Mouse (Mus musculus) liver, embryonic 13.5 days (tissue): ENCODE measurements around the gene Gm42878. TPM values are rescaled to one million over a fixed set of nuclear protein-coding genes. Genes with fewer than 3 reads are reported as not detected.

Experiments used
- ATAC-seq: fragments of 200-750 bp; cut with Nextera tagmentation; 2 replicates; pipeline ENCODE4 v1.8.0; 2017; ENCODE audit warnings: low read depth, mild to moderate bottlenecking, moderate number of reproducible peaks, moderate library complexity
- DNase-seq: peaks from one replicate; pipeline ENCODE4 v3.0.0; 2022
- H3K27ac ChIP-seq: fragments of 300-500 bp; sonication (generic); 2 replicates; pipeline ENCODE4 v1.5.1; 2015; ENCODE audit warnings: moderate library complexity, mild to moderate bottlenecking, inconsistent platforms
- H3K27me3 ChIP-seq: fragments of 300-500 bp; sonication (generic); 2 replicates; pipeline ENCODE4 v1.6.1; 2015; ENCODE audit warnings: mild to moderate bottlenecking, inconsistent platforms
- H3K36me3 ChIP-seq: fragments of 300-500 bp; sonication (generic); 2 replicates; pipeline ENCODE4 v1.6.1; 2015; ENCODE audit warnings: mild to moderate bottlenecking, inconsistent platforms
- H3K4me1 ChIP-seq: fragments of 300-500 bp; sonication (generic); replicated peaks from 2 replicates; pipeline ENCODE4 v1.6.1; 2015; ENCODE audit warnings: inconsistent platforms
- H3K4me2 ChIP-seq: fragments of 300-500 bp; sonication (generic); 2 replicates; pipeline ENCODE4 v1.6.1; 2015; ENCODE audit warnings: inconsistent platforms, mild to moderate bottlenecking, moderate library complexity
- H3K4me3 ChIP-seq: fragments of 300-500 bp; sonication (generic); replicated peaks from 2 replicates; pipeline ENCODE4 v1.5.1; 2015; ENCODE audit warnings: mild to moderate bottlenecking, inconsistent platforms
- H3K9ac ChIP-seq: fragments of 300-500 bp; sonication (generic); 2 replicates; pipeline ENCODE4 v1.6.1; 2015; ENCODE audit warnings: mild to moderate bottlenecking, inconsistent platforms
- H3K9me3 ChIP-seq: fragments of 300-500 bp; sonication (generic); replicated peaks from 2 replicates; pipeline ENCODE4 v1.6.1; 2016; ENCODE audit warnings: inconsistent platforms
- WGBS: fragments of 180-500 bp; shearing (Covaris S2); methylation state at CpG from one replicate; pipeline ENCODE4 v1.1.7; 2015; ENCODE audit not compliant: insufficient replicate concordance; 5-methylcytosine and 5-hydroxymethylcytosine counted together
- polyA plus RNA-seq: library from polyadenylated mRNA; unstranded; fragments of >200 nt; fragmentation: Nextera tagmentation; extraction: Ambion mirVana; gene quantifications from 2 replicates; pipeline ENCODE4 v1.2.1, GENCODE M21; 2015

Gene Gm42878
- polyA plus RNA-seq, 1 experiment from 2014 or later, result not detected

GRCm38 (mm10) chr5:121585005-121585404 lies 39.7 kb upstream of the Gm42878 start:
- no peak for ATAC-seq
- Histone ChIP-seq H3K9me3 (no peaks in the 10 kb centered on the region), H3K4me1 (peaks cover 48% of the 10 kb centered on the region), H3K4me2 (no peak overlapping the region), H3K27me3 (no peaks in the 10 kb centered on the region), H3K36me3 (peaks cover 6% of the 10 kb centered on the region), H3K4me3 (no peak overlapping the region), H3K27ac (peak overlapping the region; percentile 65), H3K9ac (no peak overlapping the region)
- 88% methylated on average over 10 of the region's 10 CpGs for WGBS
- DNase-seq, result no peak

DNA sequence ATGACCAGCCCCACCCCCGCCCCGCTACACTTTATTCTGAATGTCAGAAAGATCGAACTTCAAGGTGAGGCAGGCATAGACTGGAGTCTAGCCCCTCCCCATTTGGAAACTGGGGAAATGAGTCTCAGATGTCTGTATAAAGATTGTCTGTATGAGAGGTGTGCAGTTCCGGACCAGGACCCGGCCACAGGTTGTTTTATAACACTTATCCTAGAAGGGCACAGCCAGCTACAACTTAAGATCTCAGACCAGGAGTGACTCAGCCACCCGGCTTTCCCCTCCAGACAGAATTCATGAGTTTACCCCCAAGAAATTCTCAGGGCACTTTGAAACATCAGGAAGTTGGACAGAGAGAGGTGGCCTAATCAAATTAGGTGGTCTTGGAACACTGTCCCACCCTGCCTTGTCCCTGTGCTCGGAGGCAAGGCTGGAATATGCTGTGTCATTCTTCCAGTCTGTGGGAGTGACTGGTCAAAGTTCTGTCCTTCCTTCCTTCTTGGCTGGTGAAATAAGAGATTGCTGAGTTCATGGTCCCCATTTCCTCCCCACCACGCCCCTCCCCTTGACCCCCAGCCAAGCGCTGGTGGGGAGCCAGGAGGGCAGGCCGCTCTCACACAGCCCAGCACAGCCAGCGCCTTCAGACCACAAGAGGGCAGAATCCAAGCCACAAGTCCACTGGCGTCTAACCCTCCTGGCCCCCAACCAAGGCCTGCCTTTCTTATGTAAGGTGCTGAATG lies 38.7 kb upstream of the Gm42878 start:
- DNase-seq (peak; percentile 51), ATAC-seq (peak; percentile 72)
- Histone ChIP-seq H3K9ac (peak overlapping the region; percentile 41), H3K4me2 (no peak overlapping the region), H3K36me3 (peaks cover 16% of the 10 kb centered on the region), H3K9me3 (no peaks in the 10 kb centered on the region), H3K27ac (peak overlapping the region; percentile 65), H3K4me3 (no peak overlapping the region), H3K27me3 (no peaks in the 10 kb centered on the region), H3K4me1 (peaks cover 46% of the 10 kb centered on the region)
- 31% methylated on average over 12 of the region's 12 CpGs for WGBS

- H3K27me3 ChIP-seq, result no peaks in the 10 kb centered on the region
- H3K4me2 ChIP-seq, result no peak overlapping the region
- no peak overlapping the region for H3K4me3 ChIP-seq
- H3K9ac ChIP-seq, result no peak overlapping the region
- no peaks in the 10 kb centered on the region for H3K9me3 ChIP-seq
- WGBS, result 85% methylated on average over 8 of the region's 8 CpGs
- peaks cover 36% of the 10 kb centered on the region for H3K4me1 ChIP-seq
- DNase-seq (no peak), ATAC-seq (no peak)
- no peak overlapping the region for H3K27ac ChIP-seq
- peaks cover 25% of the 10 kb centered on the region for H3K36me3 ChIP-seq
These were observed 36.7 kb upstream of the Gm42878 start for GRCm38 (mm10) chr5:121581945-121582344.

DNA sequence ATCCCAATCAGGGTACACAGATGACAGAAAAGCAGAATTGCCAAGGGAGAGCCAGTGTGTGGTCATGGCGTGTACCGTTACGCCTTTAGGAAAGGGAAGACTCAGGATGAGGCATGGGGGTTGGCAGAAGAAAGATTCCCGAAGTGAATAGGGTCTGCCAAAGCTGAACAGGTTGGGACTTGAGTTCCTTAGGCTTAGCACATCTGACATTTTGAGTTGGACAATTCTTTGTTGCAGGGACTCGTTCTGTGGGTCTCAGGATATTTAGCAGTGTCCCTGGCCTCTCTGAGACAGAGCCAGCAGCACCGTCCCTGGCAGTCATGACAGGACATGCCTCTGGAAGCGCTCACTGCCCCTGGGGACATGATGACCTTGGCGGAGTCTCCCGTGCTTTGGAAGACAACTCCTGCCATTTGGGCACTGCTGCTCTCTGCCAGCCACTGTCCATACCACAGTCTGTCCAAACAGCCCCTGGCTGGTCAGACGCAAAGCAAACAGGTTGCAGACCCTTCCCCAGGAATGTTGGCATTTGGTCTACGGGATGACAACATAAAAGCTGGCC lies 31.7 kb upstream of the Gm42878 start:
- ATAC-seq, result no peak
- Histone ChIP-seq H3K9ac (no peak overlapping the region), H3K27me3 (no peaks in the 10 kb centered on the region), H3K36me3 (peaks cover 66% of the 10 kb centered on the region), H3K27ac (no peak overlapping the region), H3K4me1 (no peaks in the 10 kb centered on the region), H3K9me3 (no peaks in the 10 kb centered on the region), H3K4me3 (no peak overlapping the region), H3K4me2 (no peak overlapping the region)
- 83% methylated on average over 11 of the region's 11 CpGs for WGBS
- no peak for DNase-seq

DNA sequence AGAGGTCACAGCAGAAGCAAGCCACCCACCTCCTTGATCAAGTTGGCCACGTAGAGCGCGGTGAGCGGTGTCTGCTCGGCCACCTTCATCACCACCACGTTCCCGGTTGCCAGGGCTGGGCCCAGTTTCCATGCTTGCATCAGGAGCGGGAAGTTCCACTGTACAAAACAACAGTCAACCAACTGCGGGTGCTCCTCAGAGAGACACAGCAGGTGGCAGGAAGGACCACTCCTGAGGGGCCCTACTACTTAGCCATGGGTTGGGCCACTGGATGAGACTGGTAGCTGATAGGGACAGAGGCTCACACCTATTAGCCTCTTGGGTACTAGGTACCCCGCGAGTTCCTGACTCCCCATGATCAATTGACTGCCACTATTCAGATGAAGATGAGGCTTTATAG lies 30.6 kb upstream of the Gm42878 start:
- Histone ChIP-seq H3K9me3 (no peaks in the 10 kb centered on the region), H3K4me2 (no peak overlapping the region), H3K9ac (no peak overlapping the region), H3K27ac (no peak overlapping the region), H3K36me3 (peaks cover 77% of the 10 kb centered on the region), H3K4me3 (no peak overlapping the region), H3K27me3 (no peaks in the 10 kb centered on the region), H3K4me1 (no peaks in the 10 kb centered on the region)
- no peak for DNase-seq
- ATAC-seq, result no peak
- WGBS, result 88% methylated on average over 11 of the region's 11 CpGs

DNA sequence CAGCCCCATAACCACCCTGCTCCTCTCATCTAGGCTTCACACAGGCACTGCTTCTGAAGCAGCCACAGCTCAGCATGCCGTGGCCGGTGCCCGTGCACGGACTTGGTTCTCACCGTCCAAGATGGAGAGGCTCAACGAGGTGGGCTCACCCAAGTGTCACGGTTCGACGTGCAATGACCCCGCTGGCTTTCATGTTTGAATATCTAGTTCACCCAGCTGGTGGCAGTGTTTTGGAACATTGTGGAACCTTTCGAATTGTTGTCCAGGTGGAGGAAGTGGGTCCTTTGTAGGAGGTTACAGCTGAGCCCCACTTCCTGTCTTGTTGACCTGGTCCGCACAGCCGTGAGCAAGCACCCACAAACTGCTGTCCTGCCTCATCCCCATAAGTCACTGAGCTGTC lies 28.9 kb upstream of the Gm42878 start:
- Histone ChIP-seq H3K9me3 (no peaks in the 10 kb centered on the region), H3K9ac (no peak overlapping the region), H3K36me3 (peaks cover 75% of the 10 kb centered on the region), H3K4me3 (no peak overlapping the region), H3K27me3 (no peaks in the 10 kb centered on the region), H3K27ac (no peak overlapping the region), H3K4me1 (no peaks in the 10 kb centered on the region), H3K4me2 (no peak overlapping the region)
- ATAC-seq, result no peak
- WGBS, result 80% methylated on average over 13 of the region's 13 CpGs
- DNase-seq, result no peak

- H3K27me3 ChIP-seq, result no peaks in the 10 kb centered on the region
- peaks cover 69% of the 10 kb centered on the region for H3K36me3 ChIP-seq
- WGBS, result 74% methylated on average over 1 of the region's 1 CpGs
- H3K27ac ChIP-seq, result no peak overlapping the region
- 0 out of 2 replicates have a peak, but pooled peaks cover 6% of the 10 kb centered on the region for H3K4me1 ChIP-seq
- H3K4me2 ChIP-seq, result no peak overlapping the region
- DNase-seq, result no peak
- no peaks in the 10 kb centered on the region for H3K9me3 ChIP-seq
- no peak for ATAC-seq
- no peak overlapping the region for H3K9ac ChIP-seq
- H3K4me3 ChIP-seq, result no peak overlapping the region
These were observed 25.5 kb upstream of the Gm42878 start for GRCm38 (mm10) chr5:121570787-121571186.

DNA sequence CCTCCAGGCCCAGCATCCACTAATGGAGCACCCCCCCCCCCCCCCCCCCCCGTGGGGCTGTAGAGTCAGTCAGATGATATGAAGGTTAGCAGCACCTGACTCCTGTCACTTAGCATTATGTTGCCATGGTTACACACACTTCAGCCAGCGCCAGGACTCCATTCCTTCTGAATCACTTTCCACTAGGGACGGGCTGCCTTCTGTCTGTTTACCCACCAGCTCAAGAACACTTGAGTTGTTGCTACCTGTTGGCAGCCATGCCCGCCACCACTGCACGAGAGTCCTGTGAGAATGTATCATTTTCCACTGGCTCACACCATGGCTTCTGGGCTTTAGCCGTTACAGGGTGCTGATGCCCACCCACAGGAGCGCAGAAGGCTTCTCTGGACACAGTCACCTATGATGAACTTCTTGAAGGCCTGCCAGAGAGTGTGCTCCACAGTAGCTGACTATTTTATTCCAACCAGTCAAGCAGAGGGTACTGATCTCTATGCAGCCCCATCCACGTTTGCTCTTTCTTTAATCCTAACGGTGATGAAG lies 24.7 kb upstream of the Gm42878 start:
- 80% methylated on average over 9 of the region's 9 CpGs for WGBS
- peaks cover 62% of the 10 kb centered on the region for H3K36me3 ChIP-seq
- no peak overlapping the region for H3K27ac ChIP-seq
- no peak for ATAC-seq
- H3K4me1 ChIP-seq, result 0 out of 2 replicates have a peak, but pooled peaks cover 6% of the 10 kb centered on the region
- H3K27me3 ChIP-seq, result no peaks in the 10 kb centered on the region
- no peak for DNase-seq
- no peak overlapping the region for H3K4me3 ChIP-seq
- no peak overlapping the region for H3K9ac ChIP-seq
- H3K4me2 ChIP-seq, result no peak overlapping the region
- no peaks in the 10 kb centered on the region for H3K9me3 ChIP-seq

DNA sequence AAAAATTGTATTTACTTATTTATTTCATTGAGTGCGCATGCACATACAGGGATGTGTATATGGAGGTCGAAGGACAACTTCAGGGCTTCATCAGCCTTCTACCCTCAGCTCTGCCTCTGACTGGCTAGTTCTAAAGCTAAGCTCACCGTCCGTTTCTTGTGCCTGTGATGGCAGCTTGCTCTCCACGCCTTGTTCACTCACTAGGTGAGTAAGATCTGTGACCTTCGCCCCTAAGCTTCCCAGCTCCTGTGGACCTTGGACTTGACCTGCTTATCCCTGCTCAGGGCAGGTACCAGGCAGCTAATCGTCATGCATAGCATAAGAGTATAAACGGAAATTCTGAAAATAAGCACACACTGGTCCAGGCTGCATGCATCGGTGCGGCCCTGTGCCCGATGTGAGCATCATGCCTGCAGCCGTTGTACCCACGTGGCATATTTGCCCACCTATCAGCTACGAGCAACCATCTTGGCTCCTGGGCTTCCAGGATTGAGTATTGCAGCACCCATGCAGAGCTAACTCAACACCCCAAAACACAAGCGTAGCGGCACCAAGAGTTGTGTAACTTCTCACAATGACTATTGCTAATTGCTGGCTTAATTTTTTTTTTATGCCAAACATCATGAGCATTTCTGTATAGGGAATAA lies 20.9 kb upstream of the Gm42878 start:
- no peak overlapping the region for H3K9ac ChIP-seq
- 78% methylated on average over 16 of the region's 16 CpGs for WGBS
- no peak for DNase-seq
- no peak overlapping the region for H3K27ac ChIP-seq
- peaks cover 27% of the 10 kb centered on the region for H3K36me3 ChIP-seq
- no peaks in the 10 kb centered on the region for H3K27me3 ChIP-seq
- ATAC-seq, result no peak
- no peak overlapping the region for H3K4me3 ChIP-seq
- H3K4me1 ChIP-seq, result peaks cover 12% of the 10 kb centered on the region; the same call in 1 of the 2 replicates
- no peak overlapping the region for H3K4me2 ChIP-seq
- no peaks in the 10 kb centered on the region for H3K9me3 ChIP-seq

GRCm38 (mm10) chr5:121564468-121564895 lies 19.2 kb upstream of the Gm42878 start:
- peak; percentile 70 for DNase-seq
- H3K4me3 ChIP-seq, result 0 out of 2 replicates have a peak overlapping the region, but pooled peaks have one; percentile 1
- 5% methylated on average over 11 of the region's 11 CpGs for WGBS
- H3K4me2 ChIP-seq, result peak overlapping the region; percentile 52
- H3K9me3 ChIP-seq, result no peaks in the 10 kb centered on the region
- ATAC-seq, result no peak
- H3K4me1 ChIP-seq, result peaks cover 12% of the 10 kb centered on the region; the same call in 1 of the 2 replicates
- H3K9ac ChIP-seq, result no peak overlapping the region
- no peaks in the 10 kb centered on the region for H3K27me3 ChIP-seq
- no peak overlapping the region for H3K27ac ChIP-seq
- peaks cover 12% of the 10 kb centered on the region for H3K36me3 ChIP-seq

GRCm38 (mm10) chr5:121562436-121562835 lies 17.2 kb upstream of the Gm42878 start:
- H3K4me2 ChIP-seq, result no peak overlapping the region
- H3K9me3 ChIP-seq, result no peaks in the 10 kb centered on the region
- no peak overlapping the region for H3K4me3 ChIP-seq
- no peak overlapping the region for H3K27ac ChIP-seq
- no peak for DNase-seq
- no peak for ATAC-seq
- WGBS, result 71% methylated on average over 3 of the region's 3 CpGs
- no peaks in the 10 kb centered on the region for H3K27me3 ChIP-seq
- H3K9ac ChIP-seq, result no peak overlapping the region
- peaks cover 12% of the 10 kb centered on the region; the same call in 1 of the 2 replicates for H3K4me1 ChIP-seq
- no peaks in the 10 kb centered on the region for H3K36me3 ChIP-seq
